Mouse (Mus musculus): ENCODE measurements around the gene Zfp503.

DNA sequence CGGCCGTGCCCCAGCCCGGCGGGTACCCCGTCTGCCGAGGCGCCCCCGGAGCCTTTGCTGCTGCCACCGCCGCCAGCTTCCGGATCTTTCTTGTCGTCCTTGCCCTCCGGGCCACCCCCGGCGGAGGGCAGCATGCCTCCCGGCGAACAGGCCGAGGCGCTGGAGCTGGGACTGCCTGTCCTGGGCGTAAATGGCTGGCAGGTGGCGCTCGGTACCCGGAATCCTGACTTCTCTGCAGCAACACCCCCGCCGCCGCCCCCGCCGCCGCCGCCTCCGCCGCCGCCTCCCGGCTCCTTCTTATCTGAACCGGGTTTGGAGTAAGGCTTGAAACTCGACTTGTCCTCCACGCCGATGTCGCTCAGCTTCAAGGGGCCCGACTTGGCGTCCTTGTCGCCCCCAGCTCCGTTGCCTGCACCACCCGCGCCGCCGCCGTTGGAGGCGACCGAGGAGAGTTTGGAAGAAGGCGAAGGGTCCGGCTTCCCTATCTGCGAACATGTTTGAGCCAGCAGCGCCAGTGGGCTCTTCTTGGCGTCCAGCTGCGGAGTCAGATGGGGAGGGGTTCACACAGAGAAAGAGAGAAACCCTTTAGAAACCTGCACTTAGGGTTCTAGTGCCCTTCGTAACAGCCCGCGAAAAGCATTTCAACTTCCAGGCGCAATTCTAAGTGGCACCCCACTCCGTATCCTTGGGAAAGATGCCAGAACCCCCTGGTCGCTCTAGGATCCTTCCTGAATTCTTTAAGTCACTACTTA, 3.2 kb downstream of the Zfp503 start:
- no peak for TF ChIP-seq POLR2A (IDR thresholded peaks at IDR 0.05; ENCODE audit: insufficient read depth, low read depth, low read length)
- peak; percentile 29; the same call in 1 of the 2 replicates for TF ChIP-seq CTCF (IDR thresholded peaks at IDR 0.05; ENCODE audit: insufficient read depth, low read depth, low read length)

All from olfactory bulb, adult 2 months (tissue).